Mouse (Mus musculus): Measurements from ENCODE around the gene 2310061I04Rik.
A peak's percentile ranks its signal among the peaks of the same experiment; 100 is the strongest.

The 2310061I04Rik gene

GRCm38 (mm10) chr17:35916297-35917142 lies 19.3 kb upstream of the 2310061I04Rik start, which contains the start of the genes Mrps18b and Ppp1r10:
Mrps18b (minus strand) TSS chr17:35916389.
Ppp1r10 (plus strand) TSS chr17:35916434.
- DNase-seq (ENCODE audit: low read depth, low spot score), result peak; percentile 99

- DNase-seq (ENCODE audit: low read depth, low spot score), result no peak
Measured at GRCm38 (mm10) chr17:35915538-35916296, 18.5 kb upstream of the 2310061I04Rik start.

GRCm38 (mm10) chr17:35914975-35915374 lies 17.7 kb upstream of the 2310061I04Rik start:
- no peak for DNase-seq (ENCODE audit: low read depth, low spot score)

- DNase-seq (ENCODE audit: low read depth, low spot score), result peak; percentile 79
Measured at GRCm38 (mm10) chr17:35909919-35910369, 12.7 kb upstream of the 2310061I04Rik start, which contains the start of gene Atat1. Atat1 (minus strand) TSS chr17:35910075.

- DNase-seq (ENCODE audit: low read depth, low spot score), result no peak
Measured at GRCm38 (mm10) chr17:35909186-35909918, 12.1 kb upstream of the 2310061I04Rik start.

GRCm38 (mm10) chr17:35907609-35908008 lies 10.4 kb upstream of the 2310061I04Rik start:
- DNase-seq (ENCODE audit: low read depth, low spot score), result no peak

- DNase-seq (ENCODE audit: low read depth, low spot score), result no peak
Measured at GRCm38 (mm10) chr17:35905587-35905986, 8.4 kb upstream of the 2310061I04Rik start.

- DNase-seq (ENCODE audit: low read depth, low spot score), result no peak
Measured at GRCm38 (mm10) chr17:35903992-35904355, 6.7 kb upstream of the 2310061I04Rik start.

- no peak for DNase-seq (ENCODE audit: low read depth, low spot score)
Measured at GRCm38 (mm10) chr17:35903343-35903991, 6.2 kb upstream of the 2310061I04Rik start.

GRCm38 (mm10) chr17:35900636-35901035 lies 3.4 kb upstream of the 2310061I04Rik start:
- DNase-seq (ENCODE audit: low read depth, low spot score), result no peak

GRCm38 (mm10) chr17:35897644-35898573 lies 678 bp upstream of the 2310061I04Rik start:
- DNase-seq (ENCODE audit: low read depth, low spot score), result no peak

- no peak for DNase-seq (ENCODE audit: low read depth, low spot score)
Measured at GRCm38 (mm10) chr17:35887725-35888124, 9.5 kb downstream of the 2310061I04Rik start.

- DNase-seq (ENCODE audit: low read depth, low spot score), result no peak
Measured at GRCm38 (mm10) chr17:35883777-35884176, 13.5 kb downstream of the 2310061I04Rik start.

- DNase-seq (ENCODE audit: low read depth, low spot score), result no peak
Measured at GRCm38 (mm10) chr17:35882924-35883323, 14.3 kb downstream of the 2310061I04Rik start.

- peak; percentile 94 for DNase-seq (ENCODE audit: low read depth, low spot score)
Measured at GRCm38 (mm10) chr17:35879245-35880057, 17.8 kb downstream of the 2310061I04Rik start, which contains the start of gene Dhx16. Dhx16 (plus strand) TSS chr17:35879819.

- DNase-seq (ENCODE audit: low read depth, low spot score), result no peak
Measured at GRCm38 (mm10) chr17:35874721-35875120, 22.5 kb downstream of the 2310061I04Rik start.

GRCm38 (mm10) chr17:35873774-35874519 lies 23.3 kb downstream of the 2310061I04Rik start:
- no peak for DNase-seq (ENCODE audit: low read depth, low spot score)
